Mouse (Mus musculus): ENCODE results near the gene Rflna. TPM values are rescaled to one million over a fixed set of nuclear protein-coding genes. Genes with fewer than 3 reads are reported as not detected.

Gene Rflna
- polyA plus RNA-seq (2012; rRNA removed; ENCODE audit: low replicate concordance): 2.1 and 3.3 TPM in 2 replicates

DNA sequence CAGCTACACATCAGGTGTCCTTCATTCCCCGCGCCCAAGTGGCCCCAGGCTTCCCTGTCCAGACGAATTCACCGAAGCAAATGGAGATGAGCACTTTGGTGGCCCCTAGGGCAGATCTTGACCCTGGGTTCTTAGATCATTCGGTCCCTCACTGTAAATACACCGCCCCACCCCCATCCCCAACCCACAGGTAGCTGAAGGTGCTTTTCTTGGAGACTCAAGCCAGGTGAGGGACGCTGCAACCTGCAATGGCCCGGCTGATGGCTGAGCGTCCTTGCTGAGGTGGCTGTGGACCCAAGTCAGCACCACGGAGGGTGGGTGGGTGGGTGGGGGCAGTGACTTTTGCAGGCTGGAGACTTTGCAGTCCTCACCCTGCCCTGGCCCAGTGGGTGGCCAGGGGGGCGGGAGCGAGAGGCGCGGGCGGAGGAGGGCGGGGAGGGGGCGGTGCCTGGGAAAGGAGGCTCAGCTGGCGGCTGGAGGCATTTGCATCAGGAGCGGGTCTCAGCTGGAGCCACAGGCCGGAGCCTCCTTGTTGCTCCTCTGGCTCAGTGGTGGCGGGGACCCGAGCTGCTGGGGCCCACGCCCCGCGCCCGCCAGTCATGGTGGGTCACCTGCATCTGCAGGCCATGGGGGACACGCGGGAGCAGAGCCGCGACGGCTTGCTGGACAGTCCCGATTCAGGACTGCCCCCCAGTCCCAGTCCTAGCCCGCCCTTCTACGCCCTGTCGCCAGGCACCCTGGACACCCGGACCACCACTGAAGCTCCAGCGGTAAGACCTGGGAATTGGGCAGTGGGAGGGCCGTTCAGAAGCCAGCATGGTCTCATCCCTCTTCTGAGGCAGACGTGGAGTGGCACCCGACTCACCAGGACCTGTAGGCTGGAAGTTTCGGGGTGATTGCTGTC is at the start of gene Rflna:
Rflna (plus strand) TSS at position 253 of the 904 bp plus-strand sequence.

Other genes with a start within 250 kb of the Rflna start
- 7.5 and 13.0 TPM in 2 replicates for gene Ccdc92, start 140.8 kb upstream of the Rflna start, polyA plus RNA-seq (2012; rRNA removed; ENCODE audit: low replicate concordance)
- 31.5 and 35.3 TPM in 2 replicates for gene Zfp664, start 140.5 kb upstream of the Rflna start, polyA plus RNA-seq (2012; rRNA removed; ENCODE audit: low replicate concordance)
- gene Ncor2, start 176.0 kb downstream of the Rflna start, polyA plus RNA-seq (2012; rRNA removed; ENCODE audit: low replicate concordance): 30.4 and 91.3 TPM in 2 replicates